Mouse (Mus musculus) E14TG2a.4 (cell line): Measurements from ENCODE around the gene BC035044.
"Not testable (repeated sequence)": the region's sequence is repeated elsewhere in the genome, so short reads cannot be mapped to it uniquely, and the experiment has no call there.

Experiments used
- H3K27me3 ChIP-seq: 2 replicates; pipeline ENCODE4 v1.6.1; 2014; ENCODE audit warnings: low read length, control low read depth; ENCODE audit not compliant: insufficient read depth
- H3K36me3 ChIP-seq: 2 replicates; pipeline ENCODE4 v1.6.1; 2014; ENCODE audit warnings: low read length, control low read depth; ENCODE audit not compliant: insufficient read depth
- H3K4me1 ChIP-seq: replicated peaks from 2 replicates; pipeline ENCODE4 v1.6.1; 2014; ENCODE audit warnings: low read depth, low read length, control low read depth
- H3K4me3 ChIP-seq: replicated peaks from 2 replicates; pipeline ENCODE4 v1.5.1; 2014; ENCODE audit warnings: mild to moderate bottlenecking, low read length
- H3K9me3 ChIP-seq: 2 replicates; pipeline ENCODE4 v1.6.1; 2014; ENCODE audit warnings: low read length, control low read depth
- CTCF ChIP-seq: conservative IDR thresholded peaks from 2 replicates; pipeline ENCODE4 v1.5.1; 2014; ENCODE audit warnings: low read length
- NANOG ChIP-seq: IDR thresholded peaks from 2 replicates; pipeline ENCODE4 v1.6.1; 2014; ENCODE audit warnings: borderline replicate concordance, low read length, mixed read lengths
- POU5F1 ChIP-seq: IDR thresholded peaks from 2 replicates; pipeline ENCODE4 v1.6.1; 2014; ENCODE audit warnings: low read length, borderline replicate concordance

The BC035044 gene

DNA sequence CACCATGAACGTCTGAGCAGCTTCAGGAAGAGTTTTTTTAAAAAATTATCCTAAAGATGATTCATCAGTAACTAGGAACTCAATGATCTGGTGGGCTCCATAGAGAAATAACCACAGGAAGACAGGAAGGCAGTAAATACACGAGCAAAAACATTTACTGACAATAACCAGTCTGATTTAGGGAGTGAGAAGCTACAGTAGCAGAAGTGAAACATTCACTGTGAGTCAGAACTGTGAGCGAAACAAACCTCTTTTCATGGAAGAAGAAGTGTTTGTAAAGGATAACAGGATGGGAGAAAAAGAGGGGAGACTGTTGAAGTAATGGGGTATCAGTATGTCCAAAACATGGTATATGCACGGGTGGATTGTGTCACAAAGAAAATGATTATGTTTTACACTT lies 61.1 kb downstream of the BC035044 start:
- H3K27me3 ChIP-seq, result no peaks in the 10 kb centered on the region
- peaks cover 44% of the 10 kb centered on the region for H3K9me3 ChIP-seq
- H3K4me3 ChIP-seq, result no peak overlapping the region
- H3K36me3 ChIP-seq, result no peaks in the 10 kb centered on the region
- H3K4me1 ChIP-seq, result no peaks in the 10 kb centered on the region
- TF ChIP-seq CTCF (no peak), NANOG (no peak), POU5F1 (no peak)

DNA sequence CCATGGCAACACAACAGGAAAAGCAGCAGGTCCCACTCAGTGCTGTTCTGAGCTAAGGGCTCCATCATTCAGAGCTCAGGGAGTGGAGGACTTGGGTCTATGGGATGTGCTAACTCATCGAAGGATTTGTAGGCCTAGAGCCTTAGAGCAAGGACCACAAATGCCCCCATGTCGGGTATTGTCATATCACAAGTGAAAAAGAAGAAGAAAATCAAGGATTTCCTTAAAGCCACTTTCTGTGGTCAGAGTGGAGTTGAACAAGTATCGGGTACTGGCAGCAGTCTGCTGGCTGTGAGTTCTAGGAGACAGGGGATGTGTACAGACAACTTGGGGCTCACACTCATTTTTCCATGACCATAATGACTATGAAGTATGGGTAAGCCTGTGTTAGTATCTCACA lies 64.1 kb downstream of the BC035044 start:
- no peaks in the 10 kb centered on the region for H3K27me3 ChIP-seq
- no peaks in the 10 kb centered on the region for H3K4me1 ChIP-seq
- H3K36me3 ChIP-seq, result no peaks in the 10 kb centered on the region
- no peak overlapping the region for H3K4me3 ChIP-seq
- H3K9me3 ChIP-seq, result peaks cover 69% of the 10 kb centered on the region
- TF ChIP-seq POU5F1 (no peak), NANOG (no peak), CTCF (no peak)

DNA sequence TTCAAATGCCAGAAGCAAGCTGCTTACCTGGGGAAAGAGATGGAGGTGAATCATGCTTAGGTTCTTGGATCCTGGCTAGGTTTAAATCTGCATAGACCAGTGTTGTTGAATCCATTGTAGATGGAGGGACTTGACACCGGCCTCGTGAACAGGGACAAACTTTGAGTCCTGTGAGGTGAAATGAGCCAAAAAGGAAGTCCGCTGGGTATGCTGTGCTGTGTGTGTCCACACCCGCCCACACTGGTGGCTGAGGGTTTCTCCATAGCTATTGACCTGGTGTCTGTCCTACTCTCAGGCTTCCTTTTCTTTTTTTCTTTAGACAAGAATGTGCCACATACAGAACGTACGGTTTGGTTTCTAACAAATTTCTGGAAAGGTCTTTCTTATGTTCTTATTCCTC lies 64.8 kb downstream of the BC035044 start, which contains the start of the genes Gm44511 and Klrb1b:
TSS of gene Gm44511 (minus strand) at position 184 of the 400 bp plus-strand sequence.
TSS of gene Klrb1b (minus strand) at position 200 of the 400 bp plus-strand sequence.
- TF ChIP-seq NANOG, result no peak
- H3K36me3 ChIP-seq, result no peaks in the 10 kb centered on the region
- H3K4me3 ChIP-seq, result no peak within 1 kb of the TSS
- no peaks in the 10 kb centered on the region for H3K4me1 ChIP-seq
- peaks cover 76% of the 10 kb centered on the region for H3K9me3 ChIP-seq
- H3K27me3 ChIP-seq, result no peaks in the 10 kb centered on the region

DNA sequence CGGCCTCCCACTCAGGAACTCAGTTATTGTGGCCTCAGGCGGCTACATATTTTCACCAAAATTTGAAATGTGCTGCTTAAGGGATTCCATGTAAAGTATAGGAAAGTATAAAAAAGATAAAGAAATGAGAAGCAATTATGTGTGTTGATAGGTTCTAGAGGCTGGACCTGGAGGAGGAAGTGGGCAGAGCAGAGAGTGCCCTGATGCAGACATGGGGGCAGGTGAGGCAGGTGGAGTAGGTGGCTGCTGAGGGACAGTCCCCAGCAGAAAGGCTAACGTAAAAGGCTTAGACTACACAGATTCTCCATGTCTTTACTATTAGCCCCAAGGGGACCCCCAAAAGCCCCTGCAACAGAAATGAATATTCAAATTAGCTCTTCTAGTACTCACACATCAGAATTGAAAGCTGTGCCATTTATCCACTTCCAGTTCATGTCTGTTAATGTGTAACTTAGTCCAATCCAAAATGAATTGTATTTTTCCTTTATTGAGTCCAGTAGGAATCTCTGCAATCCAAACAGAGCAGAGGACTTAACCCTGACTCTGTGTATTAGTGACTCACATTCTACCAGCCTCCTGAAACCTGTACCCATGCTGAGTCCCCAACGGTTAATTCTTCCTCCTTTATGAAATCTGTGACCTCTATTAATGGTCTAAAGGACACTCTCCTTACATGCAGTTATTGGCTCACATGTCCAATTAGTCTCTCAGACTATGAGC lies 72.7 kb downstream of the BC035044 start:
- no peaks in the 10 kb centered on the region for H3K27me3 ChIP-seq
- no peaks in the 10 kb centered on the region for H3K36me3 ChIP-seq
- H3K4me1 ChIP-seq, result no peaks in the 10 kb centered on the region
- peaks cover 50% of the 10 kb centered on the region for H3K9me3 ChIP-seq
- H3K4me3 ChIP-seq, result no peak overlapping the region
- no peak for TF ChIP-seq POU5F1
- no peak for TF ChIP-seq NANOG
- TF ChIP-seq CTCF, result no peak

DNA sequence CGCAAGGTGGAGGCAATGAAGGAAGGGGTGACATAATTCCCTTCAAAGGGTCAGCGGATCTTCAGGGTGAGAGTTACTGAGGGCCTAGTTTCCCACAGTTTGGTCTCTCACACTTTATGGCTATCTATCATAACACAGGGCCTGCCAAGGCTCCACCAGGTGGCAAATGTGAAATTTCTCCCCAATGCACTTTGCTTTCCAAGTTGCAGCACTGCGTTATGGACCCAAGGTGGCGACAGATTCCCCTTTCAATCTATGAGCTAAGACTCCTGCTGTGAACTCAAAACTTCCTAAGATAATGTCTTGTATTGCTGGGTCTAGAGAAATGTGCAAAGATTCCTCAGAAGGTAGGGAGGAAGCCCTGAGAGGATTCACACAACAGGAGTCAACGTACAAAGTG lies 82.4 kb downstream of the BC035044 start:
- no peak overlapping the region for H3K4me3 ChIP-seq
- H3K36me3 ChIP-seq, result no peaks in the 10 kb centered on the region

DNA sequence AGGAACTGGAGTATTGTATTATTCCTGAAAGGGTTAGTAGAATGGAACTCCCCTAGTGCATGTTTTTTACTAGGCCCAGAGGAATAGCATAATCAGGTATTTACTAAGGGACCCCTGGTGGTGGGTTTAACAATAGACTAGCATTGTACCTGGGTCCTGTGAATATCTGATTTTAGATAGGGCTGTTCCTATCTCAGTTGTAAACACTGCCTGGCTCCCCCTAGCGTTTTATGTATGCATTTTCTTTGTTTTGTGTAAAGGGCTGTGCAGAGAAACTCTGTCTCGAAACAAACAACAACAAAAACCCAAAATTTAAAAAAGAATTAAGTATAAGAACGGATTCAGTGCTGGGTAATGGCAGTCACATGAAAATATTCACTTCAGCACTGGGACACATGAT lies 83.9 kb downstream of the BC035044 start:
- TF ChIP-seq CTCF (no peak), POU5F1 (no peak)
- no peaks in the 10 kb centered on the region for H3K36me3 ChIP-seq
- peaks cover 2% of the 10 kb centered on the region; the same call in 1 of the 2 replicates for H3K4me1 ChIP-seq
- H3K4me3 ChIP-seq, result no peak overlapping the region
- H3K27me3 ChIP-seq, result no peaks in the 10 kb centered on the region
- peaks cover 42% of the 10 kb centered on the region for H3K9me3 ChIP-seq

More for the DNA sequence above, 82.4 kb downstream of the BC035044 start:
- Histone ChIP-seq H3K27me3 (no peaks in the 10 kb centered on the region), H3K4me1 (0 out of 2 replicates have a peak, but pooled peaks cover 1% of the 10 kb centered on the region), H3K9me3 (peaks cover 45% of the 10 kb centered on the region)
- TF ChIP-seq CTCF (no peak), NANOG (no peak), POU5F1 (no peak)

DNA sequence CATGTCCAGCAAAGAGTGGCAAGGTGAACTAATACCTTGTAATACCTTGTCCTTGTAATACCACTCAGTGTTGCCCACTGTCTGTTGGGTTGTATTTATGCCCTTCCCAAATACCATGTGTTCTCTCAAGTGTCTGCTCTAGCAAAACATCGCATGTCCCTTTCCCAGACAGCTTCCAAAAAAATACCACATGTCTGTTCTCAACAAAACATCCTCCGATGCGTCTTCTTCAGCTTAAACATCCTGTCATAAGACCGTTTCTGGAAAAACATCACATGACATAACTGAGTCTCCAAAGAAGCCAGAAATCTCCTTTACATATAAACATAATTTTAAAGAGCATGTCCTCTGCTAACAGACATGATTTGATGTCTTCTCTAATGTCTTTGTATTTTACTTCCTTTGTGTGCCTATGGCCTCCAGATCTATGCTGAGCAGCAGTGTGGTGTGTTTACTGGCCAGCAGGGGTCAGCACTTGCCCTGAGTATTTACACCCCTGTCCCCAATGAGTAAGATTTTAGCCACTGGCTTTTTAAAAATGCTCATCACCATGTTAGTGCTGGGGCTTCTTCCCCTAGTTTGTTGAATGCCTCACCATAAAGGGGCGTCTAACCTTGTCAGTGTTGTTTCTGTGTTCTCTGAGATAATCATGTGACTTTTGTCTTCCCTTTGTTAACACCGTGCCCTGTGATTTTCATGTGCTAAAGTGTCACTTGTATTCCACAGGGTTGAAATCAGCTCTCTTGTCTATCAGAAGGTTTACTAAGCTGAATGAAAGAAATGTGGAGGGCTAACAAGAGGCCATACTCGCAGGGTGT lies 85.9 kb downstream of the BC035044 start:
- H3K36me3 ChIP-seq, H3K4me1 ChIP-seq, H3K27me3 ChIP-seq, H3K4me3 ChIP-seq: not testable (repeated sequence)
- TF ChIP-seq CTCF, result peak; percentile 41
- peaks cover 46% of the 10 kb centered on the region for H3K9me3 ChIP-seq

DNA sequence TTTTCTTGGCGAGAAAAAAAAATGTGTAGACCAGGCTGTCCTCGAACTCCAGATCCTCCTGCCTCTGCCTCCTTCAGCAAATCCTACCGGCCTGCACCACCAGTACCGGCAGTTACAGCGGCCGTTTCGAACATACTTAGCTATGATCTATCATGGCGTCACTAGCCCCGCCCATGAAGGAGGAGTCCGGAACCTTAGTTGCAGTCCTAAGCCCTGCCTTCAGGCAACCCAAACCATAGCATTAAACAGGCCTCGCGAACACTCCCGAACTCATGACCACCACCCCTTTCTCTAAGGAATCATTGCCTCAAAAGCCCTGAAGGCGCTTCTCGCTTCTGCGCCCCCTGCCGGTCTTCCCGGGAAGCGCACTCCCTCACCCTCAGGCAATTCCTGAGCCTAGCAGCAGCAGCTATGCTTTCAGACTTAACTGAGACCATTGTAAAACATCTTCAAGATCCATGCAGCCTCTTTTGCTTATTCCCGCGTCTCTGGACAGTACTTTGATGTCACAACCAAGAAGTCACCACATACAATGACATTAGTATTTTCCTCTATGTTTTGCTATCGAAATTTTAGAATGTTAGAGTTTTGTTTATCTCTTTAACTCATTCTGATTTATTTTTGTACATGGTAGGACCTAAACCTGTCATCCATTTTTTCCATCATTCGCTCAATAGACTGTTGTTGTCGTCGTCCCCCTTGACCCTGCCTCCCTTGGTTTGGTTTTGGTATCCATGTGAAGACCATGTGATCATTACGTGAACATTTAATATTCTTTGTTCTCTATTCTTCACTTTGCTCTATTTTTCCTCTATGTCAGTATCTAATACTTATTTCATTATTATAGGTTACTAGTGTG lies 87.7 kb downstream of the BC035044 start:
- TF ChIP-seq CTCF, result peak; percentile 89
- no peak for TF ChIP-seq POU5F1
- H3K9me3 ChIP-seq, result peaks cover 28% of the 10 kb centered on the region
- peaks cover 5% of the 10 kb centered on the region for H3K4me1 ChIP-seq
- peak overlapping the region; percentile 56 for H3K4me3 ChIP-seq
- no peaks in the 10 kb centered on the region for H3K36me3 ChIP-seq
- no peaks in the 10 kb centered on the region for H3K27me3 ChIP-seq
